Mouse (Mus musculus) left cerebral cortex, adult 2 months (tissue): ENCODE measurements around the gene Bcl11b. TPM values are rescaled to one million over a fixed set of nuclear protein-coding genes. Genes with fewer than 3 reads are reported as not detected.
A peak's percentile ranks its signal among the peaks of the same experiment; 100 is the strongest.

Experiments
- DNase-seq, 2 experiments: peaks; one replicate each; pipeline ENCODE4 v3.0.0; 2021 to 2022; ENCODE audit warnings: low spot score in 2 of 2, mixed read lengths in 1 of 2; ENCODE audit errors: extremely low spot score in 1 of 2
- H3K27ac ChIP-seq: fragments of 200-600 bp; 2 replicates; pipeline ENCODE4 v1.8.1; 2022
- H3K4me3 ChIP-seq: fragments of 200-600 bp; 2 replicates; pipeline ENCODE4 v1.8.1; 2022
- CTCF ChIP-seq: fragments of 200-600 bp; IDR thresholded peaks from 2 replicates; pipeline ENCODE4 v1.8.1; 2022; ENCODE audit warnings: antibody characterized with exemption, mild to moderate bottlenecking, moderate library complexity
- intact Hi-C: fragments of 180-260 bp; cut with DNase I; formaldehyde crosslinking; loops from one replicate; pipeline ENCODE4 v1.15.1; 2025
- long read RNA-seq, 2 experiments: library from polyadenylated mRNA; stranded (forward); transcript quantifications; one replicate each; pipeline ENCODE4 v2.0.0; 2021; ENCODE audit warnings: borderline mapping rate in 2 of 2
- total RNA-seq, 2 experiments: library from RNA; stranded (reverse); gene quantifications; 2 replicates each; pipeline ENCODE4 v1.2.3; 2021

Gene Bcl11b
- total RNA-seq: 10 to 100 TPM; 57.8 to 69.0 TPM
- long read RNA-seq, experiment 1, full-length matches to known transcripts: 10 of 26 reads
- long read RNA-seq, experiment 1, partial matches to known transcripts: 4 of 26 reads
- long read RNA-seq, experiment 1, other reads (novel, unspliced or antisense): 12 of 26 reads
- long read RNA-seq, experiment 2, full-length matches to known transcripts: 7 of 22 reads
- long read RNA-seq, experiment 2, partial matches to known transcripts: 0 of 22 reads
- long read RNA-seq, experiment 2, other reads (novel, unspliced or antisense): 15 of 22 reads

GRCm38 (mm10) chr12:108003483-108003882 lies at the start of gene Bcl11b:
Bcl11b (minus strand) TSS chr12:108003602.
- no peak for TF ChIP-seq CTCF
- Histone ChIP-seq H3K4me3 (peak within 1 kb of the TSS; percentile 52), H3K27ac (peak within 1 kb of the TSS; percentile 84)
- no peak for DNase-seq
- intact Hi-C loops: loop anchor here (5.0 kb wide), 2 partner anchors 1526 to 1626 kb away; no protein-coding TSS in a partner anchor

- Histone ChIP-seq H3K4me3 (no peak overlapping the region), H3K27ac (no peak overlapping the region)
- no peak for DNase-seq
- intact Hi-C loops: no loop called here
- TF ChIP-seq CTCF: no peak
Observed at GRCm38 (mm10) chr12:108050996-108051395, 47.6 kb upstream of the Bcl11b start.

- no peak overlapping the region for H3K27ac ChIP-seq
- no peak for DNase-seq
- intact Hi-C loops: no loop called here
Observed at GRCm38 (mm10) chr12:108049625-108050024, 46.2 kb upstream of the Bcl11b start.

GRCm38 (mm10) chr12:108042239-108042571 lies 38.8 kb upstream of the Bcl11b start:
- no peak for TF ChIP-seq CTCF
- H3K4me3 ChIP-seq: no peak overlapping the region
- intact Hi-C loops: no loop called here
- H3K27ac ChIP-seq: no peak overlapping the region
- no peak for DNase-seq

More at GRCm38 (mm10) chr12:108049625-108050024, 46.2 kb upstream of the Bcl11b start:
- no peak for TF ChIP-seq CTCF
- H3K4me3 ChIP-seq: no peak overlapping the region

- TF ChIP-seq CTCF: peak; percentile 73
- Histone ChIP-seq H3K27ac (no peak overlapping the region), H3K4me3 (no peak overlapping the region)
- DNase-seq: peak; percentile 62 to 65
- intact Hi-C loops: loop anchor here (1.0 kb wide), 1 partner anchor 80 kb away; no protein-coding TSS in a partner anchor
Observed at GRCm38 (mm10) chr12:108041571-108042238, 38.3 kb upstream of the Bcl11b start.

GRCm38 (mm10) chr12:108037446-108037845 lies 34.0 kb upstream of the Bcl11b start:
- intact Hi-C loops: no loop called here
- H3K4me3 ChIP-seq: no peak overlapping the region
- no peak overlapping the region for H3K27ac ChIP-seq
- DNase-seq: no peak
- no peak for TF ChIP-seq CTCF

GRCm38 (mm10) chr12:108035412-108036078 lies 32.1 kb upstream of the Bcl11b start:
- no peak for DNase-seq
- TF ChIP-seq CTCF: no peak
- intact Hi-C loops: no loop called here
- Histone ChIP-seq H3K4me3 (no peak overlapping the region), H3K27ac (no peak overlapping the region)

GRCm38 (mm10) chr12:108022835-108023615 lies 19.6 kb upstream of the Bcl11b start:
- Histone ChIP-seq H3K27ac (no peak overlapping the region), H3K4me3 (no peak overlapping the region)
- DNase-seq: no peak
- TF ChIP-seq CTCF: no peak
- intact Hi-C loops: no loop called here

- DNase-seq: no peak
- intact Hi-C loops: no loop called here
- TF ChIP-seq CTCF: no peak
- H3K27ac ChIP-seq: no peak overlapping the region
- H3K4me3 ChIP-seq: no peak overlapping the region
Observed at GRCm38 (mm10) chr12:108012003-108012402, 8.6 kb upstream of the Bcl11b start.

GRCm38 (mm10) chr12:108010346-108010745 lies 6.9 kb upstream of the Bcl11b start:
- Histone ChIP-seq H3K4me3 (no peak overlapping the region), H3K27ac (no peak overlapping the region)
- TF ChIP-seq CTCF: no peak
- intact Hi-C loops: no loop called here
- DNase-seq: no peak

GRCm38 (mm10) chr12:108009156-108009555 lies 5.8 kb upstream of the Bcl11b start:
- DNase-seq: no peak
- no peak overlapping the region for H3K27ac ChIP-seq
- TF ChIP-seq CTCF: peak; percentile 43
- intact Hi-C loops: loop anchor here (5.0 kb wide), 1 partner anchor 1837 kb away; no protein-coding TSS in a partner anchor
- H3K4me3 ChIP-seq: no peak overlapping the region
